Mouse (Mus musculus) brain, embryonic 14.5 days (tissue): ENCODE results near the gene Atrnl1. TPM values are rescaled to one million over a fixed set of nuclear protein-coding genes. Genes with fewer than 3 reads are reported as not detected.
"Not testable (repeated sequence)": the region's sequence is repeated elsewhere in the genome, so short reads cannot be mapped to it uniquely, and the experiment has no call there.

Source experiments
- DNase-seq: peaks from one replicate; pipeline ENCODE4 v3.0.0-alpha.2; 2011; ENCODE audit warnings: low read depth
- CTCF ChIP-seq: fragments of 200-500 bp; IDR thresholded peaks from 2 replicates; pipeline ENCODE4 v1.5.1; 2012; ENCODE audit warnings: inconsistent platforms, mild to moderate bottlenecking, moderate library complexity, borderline replicate concordance; ENCODE audit not compliant: insufficient read depth, insufficient read length; ENCODE audit errors: extremely low read depth
- POLR2A ChIP-seq: fragments of 200-500 bp; IDR thresholded peaks from 2 replicates; pipeline ENCODE4 v1.6.1; 2012; ENCODE audit warnings: mild to moderate bottlenecking, inconsistent platforms, borderline replicate concordance; ENCODE audit not compliant: poor library complexity, insufficient read depth, insufficient read length, severe bottlenecking; ENCODE audit errors: extremely low read depth
- polyA plus RNA-seq: library from polyadenylated mRNA; depleted of rRNA; stranded (reverse); fragments of >200 nt; gene quantifications from 2 replicates; pipeline ENCODE4 v1.2.3, GENCODE M21; 2012

Atrnl1 gene
- polyA plus RNA-seq, 1 experiment, result 31.4 TPM

DNA sequence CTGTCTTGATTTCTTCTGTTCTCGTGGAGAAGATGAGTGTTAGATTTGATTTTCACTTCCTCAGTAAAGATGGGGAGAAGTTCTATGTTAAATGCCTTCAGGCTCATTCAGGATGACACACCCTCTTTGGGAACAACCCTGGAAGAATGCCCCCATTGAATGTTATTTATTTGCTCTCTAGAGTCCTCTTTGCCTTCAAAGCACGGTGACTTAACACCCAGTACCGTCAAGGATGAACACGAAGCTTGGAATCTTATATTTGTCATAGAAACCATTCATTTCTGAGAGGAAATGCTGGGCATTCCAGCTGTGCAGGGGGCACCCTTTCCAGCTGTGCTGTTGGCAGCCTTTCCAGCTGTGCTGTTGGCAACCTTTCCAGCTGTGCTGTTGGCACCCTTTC is 212.6 kb downstream of the Atrnl1 start:
- no peak for DNase-seq
- TF ChIP-seq CTCF (no peak), POLR2A (no peak)

DNA sequence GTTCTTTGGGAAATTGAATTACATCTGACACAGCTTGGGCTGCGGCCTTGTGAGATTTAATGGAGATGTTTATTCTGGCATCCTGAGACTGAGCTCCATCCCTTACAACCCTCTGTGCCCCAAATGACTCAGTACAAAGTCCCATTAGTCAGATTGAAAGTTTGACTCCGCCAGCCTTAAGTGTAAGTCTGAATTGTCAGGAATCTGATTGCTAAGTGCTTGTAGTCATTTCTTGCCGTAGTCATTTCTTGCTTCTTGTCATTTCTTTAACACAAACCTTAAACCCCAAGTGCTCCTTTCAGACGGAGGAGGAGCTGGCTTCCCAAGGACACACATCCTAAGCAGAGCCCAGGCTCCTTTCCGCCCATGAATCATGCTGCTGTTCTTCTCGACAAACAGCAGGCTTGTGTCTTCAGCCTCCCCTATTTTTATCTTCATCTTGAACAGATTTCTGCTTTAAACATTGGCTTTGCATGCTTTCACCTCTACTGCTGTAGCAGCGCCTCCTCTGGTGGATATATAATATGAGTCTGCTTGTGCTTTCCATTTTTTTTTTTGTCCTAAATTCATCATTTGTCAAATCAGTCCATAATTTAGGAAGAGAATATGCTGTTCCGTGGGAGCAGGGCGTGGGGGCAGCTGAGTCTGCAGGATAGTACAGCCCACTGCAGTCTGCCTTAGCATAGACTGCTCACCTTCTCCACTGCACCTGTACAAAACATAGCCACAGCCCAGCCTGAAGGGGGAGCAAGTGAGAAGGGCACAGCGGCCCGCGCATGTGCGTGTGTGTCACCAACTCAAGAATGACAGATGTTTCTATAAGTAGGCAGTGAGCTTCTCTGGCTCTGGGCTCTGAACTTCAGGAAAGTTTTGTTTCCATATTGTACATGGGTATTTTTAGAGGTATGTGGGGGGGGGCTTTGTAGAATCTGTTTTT is 214.7 kb downstream of the Atrnl1 start:
- peak; percentile 16 for DNase-seq
- TF ChIP-seq POLR2A (no peak), CTCF (no peak)

DNA sequence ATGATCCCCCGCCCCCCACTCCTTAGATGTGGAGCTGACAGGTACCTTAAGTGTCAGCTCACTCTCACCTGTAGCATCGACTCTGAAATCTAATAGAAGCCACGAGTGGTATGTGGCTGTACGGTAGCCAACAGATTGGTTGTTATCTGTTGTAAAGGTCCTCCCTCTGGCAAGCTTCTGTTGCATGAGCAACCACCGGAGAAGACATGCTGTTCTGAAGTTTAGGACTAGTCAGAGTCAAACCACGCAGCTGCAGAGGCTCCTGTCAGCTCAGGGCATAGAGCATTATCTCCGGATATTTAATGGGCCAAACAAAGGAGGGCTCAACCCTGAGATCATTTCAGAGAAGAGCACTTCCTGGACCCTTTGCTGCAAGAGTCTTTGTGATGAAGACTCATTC is 222.2 kb downstream of the Atrnl1 start:
- no peak for DNase-seq
- TF ChIP-seq CTCF (no peak), POLR2A (no peak)

DNA sequence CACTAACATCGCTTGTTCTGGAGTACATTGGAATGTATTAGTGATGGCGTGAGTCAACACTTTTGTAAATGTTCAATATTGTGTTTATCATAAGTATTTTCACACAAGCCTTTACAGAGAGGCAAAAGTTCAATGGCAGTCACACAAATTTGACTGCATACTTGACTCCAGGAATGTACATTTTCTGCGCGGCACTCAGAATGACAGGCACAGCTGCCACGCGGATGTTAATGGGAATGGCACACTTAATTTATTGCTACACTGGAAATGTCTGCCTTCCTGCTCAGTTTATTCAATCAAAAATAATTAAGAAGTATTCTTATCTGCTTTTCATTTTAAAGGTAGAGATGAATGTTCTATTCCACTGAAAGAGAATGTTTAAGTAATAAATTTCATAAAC is 227.0 kb downstream of the Atrnl1 start:
- TF ChIP-seq CTCF, result no peak
- no peak for TF ChIP-seq POLR2A
- peak; percentile 44 for DNase-seq

DNA sequence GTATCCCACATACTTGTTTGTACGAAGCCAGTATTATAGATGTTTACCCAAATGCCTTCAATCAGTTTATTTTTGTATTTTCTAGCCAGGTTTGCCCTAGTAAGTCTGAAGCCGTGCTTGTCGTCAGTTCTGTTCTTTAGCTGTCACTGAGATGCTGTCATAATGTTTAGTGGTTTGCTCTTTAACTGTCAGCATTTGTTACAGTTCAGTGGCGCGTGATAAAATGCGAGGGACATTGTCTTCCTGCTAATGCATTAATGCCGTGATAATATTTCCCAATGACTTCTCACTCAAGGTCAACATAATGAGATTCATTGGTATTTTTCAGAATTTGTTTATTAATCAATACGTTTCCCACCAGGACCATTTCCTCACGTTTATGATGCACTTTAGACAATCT is 227.7 kb downstream of the Atrnl1 start:
- no peak for TF ChIP-seq POLR2A
- no peak for TF ChIP-seq CTCF
- DNase-seq, result peak; percentile 41

DNA sequence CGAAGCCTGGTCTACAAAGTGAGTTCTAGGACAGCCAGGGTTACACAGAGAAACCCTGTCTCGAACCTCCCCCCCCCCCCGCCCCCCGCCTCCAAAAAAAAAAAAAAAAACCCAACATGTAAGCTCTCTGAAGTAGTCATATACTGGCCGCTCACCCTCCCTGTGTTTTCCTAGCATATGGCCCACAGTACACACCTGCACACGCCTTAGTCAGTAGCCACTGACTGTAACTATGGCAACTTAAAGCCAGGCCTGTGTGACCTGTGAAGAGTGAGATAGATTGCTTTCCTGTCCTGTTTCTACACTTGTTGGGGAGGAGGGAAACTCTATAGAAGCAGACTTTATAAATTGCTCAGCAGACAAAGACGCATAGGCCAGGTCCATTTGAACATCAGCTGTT is 239.1 kb downstream of the Atrnl1 start:
- TF ChIP-seq POLR2A (no peak), CTCF (no peak)
- DNase-seq, result no peak

DNA sequence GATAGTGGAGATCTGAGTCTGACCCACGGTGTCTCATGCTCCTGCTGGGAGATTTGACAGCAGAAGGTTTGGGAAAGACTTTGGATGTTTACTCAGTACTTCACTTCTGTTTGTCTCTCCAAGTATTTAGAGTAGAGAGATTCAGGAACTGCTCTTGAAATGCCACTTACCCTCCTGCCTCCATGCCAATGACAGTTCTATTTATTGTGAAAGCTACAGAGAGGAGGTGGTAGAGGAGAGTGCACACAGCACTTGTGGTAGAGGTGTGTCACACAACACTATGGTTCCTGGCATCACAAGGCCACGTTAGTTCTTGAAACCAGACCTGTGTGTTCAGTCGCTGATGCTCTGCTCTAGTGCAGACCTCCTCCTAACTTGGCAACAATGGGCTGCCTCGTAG is 257.5 kb downstream of the Atrnl1 start:
- no peak for DNase-seq
- TF ChIP-seq CTCF (no peak), POLR2A (no peak)

DNA sequence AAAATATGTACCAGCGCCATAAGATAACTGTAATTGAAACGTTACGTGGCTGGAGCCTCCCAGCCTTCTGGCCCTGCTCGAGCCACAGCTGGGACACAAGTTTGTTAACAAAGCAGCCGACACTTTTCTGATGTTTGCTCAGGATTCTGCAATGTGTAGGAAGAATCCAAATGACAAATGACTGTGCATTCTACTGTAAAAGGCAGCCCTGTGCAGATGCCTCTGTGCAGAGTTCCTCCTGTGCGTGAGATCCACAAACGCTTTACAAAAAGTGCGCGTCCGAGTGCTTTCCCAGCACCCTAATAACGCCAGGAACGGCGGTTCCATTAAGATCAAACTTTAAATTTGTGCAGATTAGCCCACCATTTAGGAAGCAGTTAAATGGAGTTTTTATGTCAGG is 260.0 kb downstream of the Atrnl1 start:
- TF ChIP-seq POLR2A (no peak), CTCF (no peak)
- DNase-seq, result peak; percentile 53

DNA sequence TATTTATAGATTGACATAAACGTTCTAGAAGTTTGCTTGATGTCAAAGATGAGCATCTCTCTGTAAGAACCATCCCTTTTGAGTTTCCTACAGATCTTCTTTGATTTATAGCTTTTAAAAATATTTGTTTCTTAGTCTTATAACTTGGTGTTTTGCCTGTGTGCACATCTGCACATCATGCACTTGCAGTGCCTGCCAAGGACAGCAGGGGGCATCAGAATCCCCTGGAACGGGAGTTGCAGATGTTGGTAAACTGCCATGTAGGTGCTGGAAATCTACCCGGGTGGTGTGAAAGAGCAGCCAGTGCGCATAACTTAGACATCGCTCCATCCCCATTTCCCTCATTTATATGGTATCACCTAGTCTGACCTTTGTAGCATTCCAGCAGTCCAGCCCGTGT is 265.2 kb downstream of the Atrnl1 start:
- no peak for DNase-seq
- TF ChIP-seq POLR2A (no peak), CTCF (peak; percentile 42; the same call in 1 of the 2 replicates)

DNA sequence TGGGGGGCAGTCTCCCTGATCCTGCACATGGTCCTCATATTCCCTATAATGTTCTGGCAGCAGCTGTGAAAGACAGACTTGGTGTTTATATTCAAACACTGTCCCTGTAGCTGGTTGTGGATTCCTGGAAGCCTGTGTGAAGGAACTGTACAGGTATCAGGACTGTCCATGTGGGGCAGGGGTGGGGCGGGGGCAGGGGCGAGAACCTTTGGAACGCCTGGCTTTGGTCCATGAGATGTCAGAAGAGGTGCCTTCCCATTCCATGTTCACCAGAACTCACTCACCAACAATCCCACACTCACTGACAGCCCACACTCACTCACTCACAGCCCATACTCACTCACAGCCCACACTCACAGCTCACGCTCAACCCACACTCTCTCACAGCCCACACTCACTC is 266.5 kb downstream of the Atrnl1 start:
- no peak for DNase-seq
- TF ChIP-seq CTCF (no peak), POLR2A (no peak)

DNA sequence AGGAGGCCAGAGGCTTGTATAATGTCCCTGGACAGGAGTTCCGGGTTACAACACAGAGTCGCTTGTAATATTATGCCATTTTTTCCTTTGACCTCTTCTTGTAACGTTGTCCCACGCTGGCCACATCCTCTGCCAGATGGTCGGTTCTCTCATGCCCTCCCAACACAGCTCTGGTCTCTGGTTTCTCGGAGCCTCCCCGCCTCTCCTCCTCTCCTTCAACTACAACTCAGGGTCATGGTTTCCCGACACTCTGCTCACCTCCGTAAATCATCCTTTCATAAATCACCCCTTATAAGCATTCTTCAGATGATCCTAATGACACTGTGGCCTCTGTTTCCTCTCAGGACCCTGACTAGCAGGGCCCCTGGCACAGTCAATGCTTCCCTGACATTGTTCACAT is 267.7 kb downstream of the Atrnl1 start:
- no peak for TF ChIP-seq CTCF
- TF ChIP-seq POLR2A, result no peak
- no peak for DNase-seq

DNA sequence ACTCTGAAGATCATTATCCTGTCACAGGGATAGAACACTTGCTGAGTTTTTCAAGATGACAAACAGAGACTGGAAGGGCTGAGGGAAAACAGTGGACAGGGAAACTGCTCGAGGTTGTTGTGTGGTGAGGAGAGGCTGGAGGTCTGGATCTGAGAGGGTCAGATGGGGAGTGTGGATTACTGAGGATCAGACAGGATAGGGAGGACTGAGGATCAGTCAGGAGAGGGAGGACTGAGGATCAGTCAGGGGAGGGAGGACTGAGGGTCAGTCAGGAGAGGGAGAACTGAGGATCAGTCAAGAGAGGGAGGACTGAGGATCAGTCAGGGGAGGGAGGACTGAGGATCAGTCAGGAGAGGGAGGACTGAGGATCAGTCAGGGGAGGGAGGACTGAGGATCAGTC is 269.0 kb downstream of the Atrnl1 start:
- DNase-seq, result not testable (repeated sequence)
